Mouse (Mus musculus): ENCODE data around the gene Gja5.

DNA sequence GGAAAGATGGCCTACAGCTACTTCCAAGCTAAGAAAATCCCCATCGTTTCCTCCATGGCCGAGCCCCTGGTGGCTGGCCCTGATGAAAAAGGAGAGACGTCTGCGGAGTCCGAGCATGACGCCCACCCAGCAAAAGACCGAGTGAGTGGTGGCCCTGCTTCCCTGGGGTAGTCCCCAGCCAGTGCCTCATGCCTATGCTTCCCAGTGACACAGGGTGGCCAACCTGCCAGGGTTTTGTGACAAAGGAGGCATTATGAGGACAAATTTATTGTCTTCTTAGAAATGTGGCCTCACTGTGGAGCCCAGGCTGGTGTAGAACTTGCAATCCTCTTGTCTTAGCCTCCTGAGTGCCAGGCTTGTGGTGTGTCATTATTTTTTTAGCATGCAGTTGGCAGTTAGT is 35.4 kb upstream of the Gja5 start:
- TF ChIP-seq CTCF (IDR thresholded peaks at IDR 0.05; ENCODE audit: extremely low read depth, insufficient read depth, insufficient read length, insufficient replicate concordance), result no peak
- TF ChIP-seq POLR2A (IDR thresholded peaks at IDR 0.05; ENCODE audit: low read depth, low read length), result no peak
